Mouse (Mus musculus) lung, embryonic 14.5 days (tissue): ENCODE data around the gene Klhl29. TPM values are rescaled to one million over a fixed set of nuclear protein-coding genes. Genes with fewer than 3 reads are reported as not detected.
A peak's percentile ranks its signal among the peaks of the same experiment; 100 is the strongest.

Source experiments
- ATAC-seq: fragments of 200-750 bp; cut with Nextera tagmentation; 2 replicates; pipeline ENCODE4 v1.8.0; 2017; ENCODE audit warnings: mild to moderate bottlenecking, moderate TSS enrichment, moderate library complexity; ENCODE audit not compliant: insufficient read depth
- DNase-seq: peaks from one replicate; pipeline ENCODE4 v3.0.0-alpha.2; 2015
- H3K27ac ChIP-seq: fragments of 300-500 bp; sonication (generic); 2 replicates; pipeline ENCODE4 v1.5.1; 2014; ENCODE audit warnings: low read depth, mild to moderate bottlenecking, moderate library complexity
- H3K27me3 ChIP-seq: fragments of 300-500 bp; sonication (generic); 2 replicates; pipeline ENCODE4 v1.6.1; 2014; ENCODE audit warnings: low read length, control low read depth; ENCODE audit not compliant: insufficient read depth
- H3K36me3 ChIP-seq: fragments of 300-500 bp; sonication (generic); 2 replicates; pipeline ENCODE4 v1.6.1; 2014; ENCODE audit warnings: control low read depth; ENCODE audit not compliant: insufficient read depth
- H3K4me1 ChIP-seq: fragments of 300-500 bp; sonication (generic); 2 replicates; pipeline ENCODE4 v1.6.1; 2014; ENCODE audit warnings: antibody characterized with exemption, control low read depth; ENCODE audit not compliant: insufficient read depth
- H3K4me2 ChIP-seq: fragments of 300-500 bp; sonication (generic); 2 replicates; pipeline ENCODE4 v1.6.1; 2014; ENCODE audit warnings: mild to moderate bottlenecking
- H3K4me3 ChIP-seq: fragments of 300-500 bp; sonication (generic); 2 replicates; pipeline ENCODE4 v1.5.1; 2014; ENCODE audit warnings: low read depth, low read length
- H3K9ac ChIP-seq: fragments of 300-500 bp; sonication (generic); 2 replicates; pipeline ENCODE4 v1.6.1; 2014
- H3K9me3 ChIP-seq: fragments of 300-500 bp; sonication (generic); 2 replicates; pipeline ENCODE4 v1.6.1; 2016; ENCODE audit warnings: low read depth, low read length, control low read depth
- CTCF ChIP-seq: IDR thresholded peaks from 2 replicates; pipeline ENCODE4 v1.5.1; 2016; ENCODE audit warnings: antibody characterized with exemption, low read depth
- WGBS: fragments of 180-500 bp; shearing (Covaris S2); extraction: QIAGEN DNeasy Blood & Tissue Kit; methylation state at CpG from one replicate; pipeline ENCODE4 v1.1.7; 2014; 5-methylcytosine and 5-hydroxymethylcytosine counted together
- polyA plus RNA-seq: library from polyadenylated mRNA; unstranded; fragments of >200 nt; fragmentation: Nextera tagmentation; extraction: Ambion mirVana; gene quantifications from 2 replicates; pipeline ENCODE4 v1.2.1, GENCODE M21; 2014

Klhl29 gene
- polyA plus RNA-seq, 1 experiment from 2014 or later: 1.2 TPM

DNA sequence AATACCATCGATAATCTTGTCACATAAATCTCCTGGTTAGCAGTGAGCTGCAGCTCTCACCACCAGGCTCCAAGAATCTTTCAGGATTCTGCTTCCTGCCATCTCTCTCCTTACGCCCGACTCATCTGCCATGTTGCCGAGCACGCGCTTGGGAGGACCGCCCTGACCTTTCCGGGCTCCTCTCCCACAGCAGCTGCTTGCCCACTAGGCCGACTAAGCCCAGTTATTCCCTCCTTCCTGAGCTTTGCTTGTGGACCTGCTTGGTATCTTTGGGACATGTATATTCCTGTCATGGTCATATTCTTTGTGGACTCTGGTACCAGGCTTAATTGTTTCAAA lies 183.1 kb downstream of the Klhl29 start:
- Histone ChIP-seq H3K27me3 (no peaks in the 10 kb centered on the region), H3K36me3 (no peaks in the 10 kb centered on the region), H3K9ac (no peak overlapping the region), H3K9me3 (no peaks in the 10 kb centered on the region), H3K4me2 (peak overlapping the region; percentile 48; the same call in 1 of the 2 replicates), H3K27ac (0 out of 2 replicates have a peak overlapping the region, but pooled peaks have one; percentile 0), H3K4me1 (peaks cover 10% of the 10 kb centered on the region; the same call in 1 of the 2 replicates), H3K4me3 (no peak overlapping the region)
- no peak for DNase-seq
- 34% methylated on average over 9 of the region's 9 CpGs for WGBS
- TF ChIP-seq CTCF: no peak
- ATAC-seq: peak; percentile 15; the same call in 1 of the 2 replicates

DNA sequence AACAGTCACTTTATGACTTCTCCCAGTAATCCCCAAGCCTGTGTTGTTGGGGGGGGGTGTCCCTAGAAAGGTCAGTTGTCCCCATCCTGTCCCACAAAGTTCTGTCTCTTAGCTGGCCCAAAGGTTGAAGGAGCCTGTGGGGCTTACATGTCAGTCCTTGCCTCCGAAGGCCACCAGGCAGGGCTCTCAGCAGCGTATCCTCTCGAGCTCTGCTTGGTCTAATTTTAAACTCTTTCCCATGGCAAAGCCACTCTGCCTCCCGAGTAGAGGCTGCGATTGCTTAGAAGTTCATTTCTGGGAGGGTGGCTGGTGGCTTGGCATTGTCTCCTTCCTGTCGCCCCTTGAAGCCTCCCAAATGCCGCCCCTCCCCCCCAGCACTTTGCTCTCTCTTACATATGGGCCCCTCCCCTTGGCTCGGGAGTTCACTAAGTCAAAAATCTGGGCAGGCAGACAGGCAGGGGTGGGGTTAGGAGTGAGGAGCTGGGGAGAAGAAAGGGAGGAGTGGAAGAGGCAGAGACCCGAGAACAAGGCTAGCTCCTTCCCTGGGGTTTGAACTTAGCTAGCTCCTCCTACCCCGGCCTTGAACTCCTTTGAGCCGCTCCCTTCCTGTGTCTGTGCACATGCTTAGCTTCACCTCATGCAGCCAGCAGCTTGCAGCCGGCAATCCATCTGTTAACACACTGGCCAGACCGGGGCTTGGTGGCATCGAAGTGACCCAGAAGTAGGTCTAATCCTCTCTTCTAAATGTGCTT lies 183.7 kb downstream of the Klhl29 start:
- Histone ChIP-seq H3K9me3 (no peaks in the 10 kb centered on the region), H3K9ac (no peak overlapping the region), H3K4me2 (peak overlapping the region; percentile 48), H3K36me3 (no peaks in the 10 kb centered on the region), H3K4me1 (peaks cover 13% of the 10 kb centered on the region), H3K27me3 (no peaks in the 10 kb centered on the region), H3K4me3 (no peak overlapping the region), H3K27ac (peak overlapping the region; percentile 14; the same call in 1 of the 2 replicates)
- WGBS: 5% methylated on average over 14 of the region's 14 CpGs
- DNase-seq (peak; percentile 79), ATAC-seq (peak; percentile 90)
- TF ChIP-seq CTCF: no peak

DNA sequence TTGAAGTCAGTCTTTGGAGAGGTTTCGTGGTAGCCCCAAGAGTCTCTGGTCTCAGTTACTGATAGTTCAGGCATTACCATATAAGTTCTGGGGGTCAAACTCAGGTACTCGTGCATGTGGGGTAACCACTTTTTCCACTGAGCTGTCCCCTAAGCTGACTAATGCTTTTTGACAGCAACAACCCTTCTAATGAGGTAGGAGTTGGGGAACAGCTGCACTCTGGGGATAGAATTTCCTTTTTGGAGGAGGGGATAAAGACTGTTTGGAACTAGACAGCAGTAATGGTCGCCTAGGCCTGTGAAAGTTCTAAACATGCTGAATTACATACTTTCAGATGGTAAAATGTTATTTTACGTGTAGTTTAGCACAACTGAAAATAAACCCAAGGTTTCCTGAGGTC lies 184.3 kb downstream of the Klhl29 start:
- peak; percentile 21 for DNase-seq
- peaks cover 13% of the 10 kb centered on the region for H3K4me1 ChIP-seq
- H3K4me2 ChIP-seq: peak overlapping the region; percentile 48; the same call in 1 of the 2 replicates

DNA sequence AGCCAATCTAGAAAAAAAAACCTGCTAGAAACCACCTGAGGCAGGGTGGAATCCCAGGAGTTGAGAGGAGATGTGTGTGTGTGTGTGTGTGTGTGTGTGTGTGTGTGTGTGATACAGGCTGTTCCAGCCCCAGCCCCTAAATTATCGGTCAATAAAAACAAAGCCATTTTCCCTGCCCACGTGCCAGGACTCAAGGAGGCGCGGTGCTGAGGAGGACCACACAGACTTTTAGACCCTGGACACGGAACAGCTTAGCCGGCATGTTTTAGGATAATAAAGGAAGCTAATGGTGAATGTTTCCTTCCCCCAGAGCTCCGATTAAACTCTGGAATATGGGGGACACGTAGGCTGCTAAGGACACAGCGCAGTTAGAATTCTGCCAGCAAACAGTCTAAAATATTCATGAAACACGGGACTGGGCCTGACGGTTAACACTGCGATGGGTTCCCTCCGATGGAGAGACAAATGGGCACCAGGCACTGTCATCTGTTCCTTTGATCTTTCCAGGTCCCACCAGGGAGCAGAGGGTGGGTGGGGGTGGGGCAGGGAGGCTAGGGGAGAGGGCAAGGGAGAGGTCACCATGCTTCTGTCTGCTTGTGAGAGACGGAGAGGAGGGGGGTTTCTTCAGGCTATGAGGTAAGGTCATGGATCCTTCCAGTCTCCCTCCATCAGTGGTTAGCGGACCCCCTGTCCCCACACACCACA lies 185.9 kb downstream of the Klhl29 start:
- DNase-seq: no peak
- TF ChIP-seq CTCF: no peak
- WGBS: 47% methylated on average over 15 of the region's 15 CpGs
- no peak overlapping the region for H3K27ac ChIP-seq
- ATAC-seq: no peak
- no peaks in the 10 kb centered on the region for H3K36me3 ChIP-seq
- H3K9ac ChIP-seq: no peak overlapping the region
- H3K4me1 ChIP-seq: peaks cover 13% of the 10 kb centered on the region
- H3K27me3 ChIP-seq: no peaks in the 10 kb centered on the region
- no peak overlapping the region for H3K4me2 ChIP-seq
- H3K4me3 ChIP-seq: no peak overlapping the region
- H3K9me3 ChIP-seq: no peaks in the 10 kb centered on the region

More for the DNA sequence above, 184.3 kb downstream of the Klhl29 start:
- Histone ChIP-seq H3K27ac (no peak overlapping the region; the same call in 1 of the 2 replicates), H3K36me3 (no peaks in the 10 kb centered on the region), H3K9me3 (no peaks in the 10 kb centered on the region), H3K4me3 (no peak overlapping the region), H3K9ac (no peak overlapping the region), H3K27me3 (no peaks in the 10 kb centered on the region)
- 59% methylated on average over 4 of the region's 4 CpGs for WGBS
- no peak for TF ChIP-seq CTCF
- no peak for ATAC-seq

DNA sequence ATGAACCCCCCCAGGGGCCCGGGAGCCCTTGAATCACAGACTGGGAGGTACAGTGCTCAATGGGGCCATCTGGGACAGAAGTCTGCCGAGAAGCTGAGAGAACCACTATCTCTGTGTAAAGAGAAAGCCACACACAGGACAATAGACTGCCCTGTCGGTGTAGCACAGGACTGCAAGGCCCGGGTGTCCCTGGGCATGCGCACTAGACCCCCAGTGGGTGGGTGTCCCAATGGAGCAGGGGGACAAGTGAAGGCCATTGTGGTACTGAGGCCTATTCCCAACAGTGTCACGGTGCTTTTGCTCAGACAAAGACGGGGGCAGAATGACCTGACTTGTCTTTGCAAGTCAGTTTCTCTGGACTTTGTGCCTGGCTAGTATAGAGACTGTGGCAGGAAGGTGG lies 186.6 kb downstream of the Klhl29 start:
- Histone ChIP-seq H3K4me2 (no peak overlapping the region), H3K9me3 (no peaks in the 10 kb centered on the region), H3K4me3 (no peak overlapping the region), H3K4me1 (peaks cover 13% of the 10 kb centered on the region), H3K27ac (no peak overlapping the region), H3K27me3 (no peaks in the 10 kb centered on the region), H3K9ac (no peak overlapping the region), H3K36me3 (no peaks in the 10 kb centered on the region)
- TF ChIP-seq CTCF: no peak
- no peak for ATAC-seq
- 70% methylated on average over 7 of the region's 7 CpGs for WGBS
- DNase-seq: no peak

DNA sequence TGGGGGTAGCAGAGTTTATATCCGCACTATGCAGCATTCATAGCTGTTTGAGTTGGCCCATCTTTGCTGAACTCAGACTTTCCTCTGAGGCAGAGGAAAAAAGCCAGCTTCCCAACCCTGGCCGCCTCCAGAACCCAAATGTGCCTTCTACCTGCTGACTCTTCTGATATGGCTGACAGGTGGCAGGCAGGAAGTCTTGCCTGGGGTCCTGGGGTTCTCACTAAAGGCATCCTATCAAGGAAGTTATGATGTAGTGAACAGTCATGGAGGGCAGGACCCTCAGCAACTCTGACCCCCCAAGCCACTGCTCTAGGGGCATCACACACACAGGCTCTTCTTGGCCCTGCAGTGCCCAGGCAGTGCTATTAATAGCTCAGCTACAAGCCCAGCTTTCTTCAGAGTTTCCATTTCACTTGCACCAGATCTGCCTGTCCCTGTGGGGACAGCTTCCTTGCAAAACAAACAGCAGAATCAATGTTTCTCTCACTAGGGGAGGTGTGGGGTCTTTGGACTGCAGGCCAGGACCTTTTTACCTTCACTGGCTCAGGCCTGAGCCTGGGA lies 187.6 kb downstream of the Klhl29 start:
- Histone ChIP-seq H3K9me3 (no peaks in the 10 kb centered on the region), H3K4me3 (no peak overlapping the region), H3K27me3 (no peaks in the 10 kb centered on the region), H3K36me3 (no peaks in the 10 kb centered on the region), H3K4me1 (peaks cover 13% of the 10 kb centered on the region), H3K9ac (no peak overlapping the region), H3K4me2 (no peak overlapping the region), H3K27ac (no peak overlapping the region)
- DNase-seq (no peak), ATAC-seq (no peak)
- WGBS: 81% methylated on average over 2 of the region's 2 CpGs
- TF ChIP-seq CTCF: no peak

DNA sequence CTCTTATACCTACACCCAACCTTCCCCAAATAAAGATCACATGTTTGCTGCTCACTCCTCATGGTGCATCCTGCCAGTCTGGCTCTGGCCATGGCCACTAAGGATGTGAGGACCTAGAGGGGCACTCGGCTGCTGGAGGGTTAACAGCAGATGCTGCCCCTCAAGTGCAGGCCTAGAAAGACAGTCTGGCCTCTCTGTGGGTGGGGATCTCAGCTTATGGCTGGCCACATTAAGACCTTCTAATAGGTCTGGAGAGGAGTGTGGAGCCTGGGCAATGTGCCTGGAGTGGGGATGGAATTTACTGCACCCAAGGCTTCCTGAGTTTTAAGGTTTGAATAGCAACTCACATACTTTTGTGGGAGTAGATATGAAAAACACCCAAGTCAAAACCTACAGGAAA lies 188.8 kb downstream of the Klhl29 start:
- no peaks in the 10 kb centered on the region for H3K9me3 ChIP-seq
- no peak overlapping the region for H3K4me3 ChIP-seq
- no peaks in the 10 kb centered on the region for H3K36me3 ChIP-seq
- no peak for TF ChIP-seq CTCF
- H3K9ac ChIP-seq: no peak overlapping the region
- H3K4me1 ChIP-seq: peaks cover 10% of the 10 kb centered on the region
- H3K27ac ChIP-seq: no peak overlapping the region
- peak; percentile 17 for DNase-seq
- no peak for ATAC-seq
- H3K4me2 ChIP-seq: no peak overlapping the region
- no peaks in the 10 kb centered on the region for H3K27me3 ChIP-seq
- 48% methylated on average over 1 of the region's 1 CpGs for WGBS
